Mouse (Mus musculus): ENCODE data around the gene Agap1. TPM values are rescaled to one million over a fixed set of nuclear protein-coding genes. Genes with fewer than 3 reads are reported as not detected.

The Agap1 gene
- polyA plus RNA-seq, 1 experiment from 2014 or later, result 31.9 TPM

- Histone ChIP-seq H3K27ac (ENCODE audit: low read depth, low read length) (no peak overlapping the region), H3K9me3 (ENCODE audit: control insufficient read depth, low read length) (no peaks in the 10 kb centered on the region), H3K4me1 (ENCODE audit: control insufficient read depth, insufficient read depth, low read depth, low read length) (peaks cover 31% of the 10 kb centered on the region), H3K4me2 (ENCODE audit: low read length) (no peak overlapping the region), H3K4me3 (ENCODE audit: low read length) (no peak overlapping the region), H3K27me3 (replicated peaks; ENCODE audit: control insufficient read depth, insufficient read depth, low read length) (no peaks in the 10 kb centered on the region), H3K9ac (ENCODE audit: low read depth, low read length) (no peak overlapping the region), H3K36me3 (ENCODE audit: control insufficient read depth, insufficient read depth, low read length) (no peaks in the 10 kb centered on the region)
- no peak; the same call in 1 of the 2 replicates for ATAC-seq
- WGBS, result 7% methylated on average over 4 of the region's 4 CpGs
Measured at GRCm38 (mm10) chr1:89524369-89524768, 69.8 kb downstream of the Agap1 start.

GRCm38 (mm10) chr1:89524998-89525397 is 70.4 kb downstream of the Agap1 start:
- H3K9me3 ChIP-seq (ENCODE audit: control insufficient read depth, low read length), result no peaks in the 10 kb centered on the region
- ATAC-seq, result no peak
- H3K36me3 ChIP-seq (ENCODE audit: control insufficient read depth, insufficient read depth, low read length), result no peaks in the 10 kb centered on the region
- H3K4me2 ChIP-seq (ENCODE audit: low read length), result no peak overlapping the region
- WGBS, result 85% methylated on average over 4 of the region's 4 CpGs
- H3K27me3 ChIP-seq (replicated peaks; ENCODE audit: control insufficient read depth, insufficient read depth, low read length), result no peaks in the 10 kb centered on the region
- no peak overlapping the region for H3K27ac ChIP-seq (ENCODE audit: low read depth, low read length)
- no peak overlapping the region for H3K9ac ChIP-seq (ENCODE audit: low read depth, low read length)
- H3K4me3 ChIP-seq (ENCODE audit: low read length), result no peak overlapping the region
- peaks cover 31% of the 10 kb centered on the region for H3K4me1 ChIP-seq (ENCODE audit: control insufficient read depth, insufficient read depth, low read depth, low read length)

DNA sequence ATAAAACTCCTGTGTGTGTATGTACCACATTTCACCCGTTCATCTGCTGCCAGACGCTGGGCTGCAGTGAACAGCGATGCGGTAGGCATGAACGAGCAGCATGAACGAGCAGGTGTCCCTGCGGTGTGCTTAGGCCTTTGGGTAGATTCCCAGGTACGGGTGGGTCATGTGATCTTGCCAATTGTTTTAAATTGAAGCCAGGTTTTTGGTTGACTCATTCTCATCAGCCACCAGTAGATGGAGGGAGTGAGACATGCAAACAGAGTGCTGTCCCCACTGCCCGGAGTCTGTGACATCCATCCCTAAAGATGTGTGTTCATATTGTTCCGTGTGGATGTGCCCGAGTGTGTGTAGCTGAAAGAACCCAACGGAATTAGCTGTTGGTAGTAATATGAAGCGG is 71.2 kb downstream of the Agap1 start:
- H3K9ac ChIP-seq (ENCODE audit: low read depth, low read length), result no peak overlapping the region
- no peaks in the 10 kb centered on the region for H3K27me3 ChIP-seq (replicated peaks; ENCODE audit: control insufficient read depth, insufficient read depth, low read length)
- H3K4me3 ChIP-seq (ENCODE audit: low read length), result no peak overlapping the region
- ATAC-seq, result peak; percentile 62
- H3K9me3 ChIP-seq (ENCODE audit: control insufficient read depth, low read length), result no peaks in the 10 kb centered on the region
- peaks cover 28% of the 10 kb centered on the region for H3K4me1 ChIP-seq (ENCODE audit: control insufficient read depth, insufficient read depth, low read depth, low read length)
- peak overlapping the region; percentile 19; the same call in 1 of the 2 replicates for H3K4me2 ChIP-seq (ENCODE audit: low read length)
- WGBS, result 21% methylated on average over 13 of the region's 13 CpGs
- no peaks in the 10 kb centered on the region for H3K36me3 ChIP-seq (ENCODE audit: control insufficient read depth, insufficient read depth, low read length)
- H3K27ac ChIP-seq (ENCODE audit: low read depth, low read length), result no peak overlapping the region

- Histone ChIP-seq H3K4me3 (ENCODE audit: low read length) (no peak overlapping the region), H3K27ac (ENCODE audit: low read depth, low read length) (no peak overlapping the region), H3K36me3 (ENCODE audit: control insufficient read depth, insufficient read depth, low read length) (no peaks in the 10 kb centered on the region), H3K4me1 (ENCODE audit: control insufficient read depth, insufficient read depth, low read depth, low read length) (peaks cover 9% of the 10 kb centered on the region), H3K9me3 (ENCODE audit: control insufficient read depth, low read length) (no peaks in the 10 kb centered on the region), H3K4me2 (ENCODE audit: low read length) (no peak overlapping the region), H3K9ac (ENCODE audit: low read depth, low read length) (no peak overlapping the region), H3K27me3 (replicated peaks; ENCODE audit: control insufficient read depth, insufficient read depth, low read length) (no peaks in the 10 kb centered on the region)
- ATAC-seq, result no peak
- 74% methylated on average over 17 of the region's 17 CpGs for WGBS
Measured at GRCm38 (mm10) chr1:89528671-89529276, 74.2 kb downstream of the Agap1 start.

- no peak overlapping the region for H3K27ac ChIP-seq (ENCODE audit: low read depth, low read length)
Measured at GRCm38 (mm10) chr1:89533702-89534101, 79.1 kb downstream of the Agap1 start.

DNA sequence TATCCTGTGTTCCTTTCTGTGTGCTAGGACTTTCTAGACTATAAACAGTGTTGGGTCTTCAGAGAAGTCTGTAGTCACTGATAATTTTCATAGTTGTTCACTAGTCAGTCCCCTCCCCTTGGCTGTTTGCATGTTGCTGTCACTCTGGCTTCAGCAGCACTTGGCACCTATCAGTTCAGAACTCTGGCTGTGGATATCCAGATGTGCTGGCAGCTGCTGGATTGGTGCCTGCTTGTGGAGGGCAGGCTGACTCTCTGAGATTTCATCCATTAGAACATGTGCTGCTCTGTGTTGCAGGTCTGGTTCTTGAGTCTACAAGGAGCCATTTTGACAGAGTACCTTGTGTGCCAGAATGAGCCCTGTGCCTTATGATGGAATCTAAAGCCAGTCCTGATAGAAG is 80.6 kb downstream of the Agap1 start:
- peaks cover 9% of the 10 kb centered on the region for H3K4me1 ChIP-seq (ENCODE audit: control insufficient read depth, insufficient read depth, low read depth, low read length)
- ATAC-seq, result no peak
- H3K27ac ChIP-seq (ENCODE audit: low read depth, low read length), result no peak overlapping the region
- no peaks in the 10 kb centered on the region for H3K27me3 ChIP-seq (replicated peaks; ENCODE audit: control insufficient read depth, insufficient read depth, low read length)
- H3K4me2 ChIP-seq (ENCODE audit: low read length), result no peak overlapping the region
- H3K9ac ChIP-seq (ENCODE audit: low read depth, low read length), result no peak overlapping the region
- no peak overlapping the region for H3K4me3 ChIP-seq (ENCODE audit: low read length)
- H3K9me3 ChIP-seq (ENCODE audit: control insufficient read depth, low read length), result no peaks in the 10 kb centered on the region
- H3K36me3 ChIP-seq (ENCODE audit: control insufficient read depth, insufficient read depth, low read length), result no peaks in the 10 kb centered on the region

More at GRCm38 (mm10) chr1:89533702-89534101, 79.1 kb downstream of the Agap1 start:
- Histone ChIP-seq H3K36me3 (ENCODE audit: control insufficient read depth, insufficient read depth, low read length) (no peaks in the 10 kb centered on the region), H3K4me2 (ENCODE audit: low read length) (no peak overlapping the region), H3K27me3 (replicated peaks; ENCODE audit: control insufficient read depth, insufficient read depth, low read length) (no peaks in the 10 kb centered on the region), H3K9me3 (ENCODE audit: control insufficient read depth, low read length) (no peaks in the 10 kb centered on the region), H3K9ac (ENCODE audit: low read depth, low read length) (no peak overlapping the region), H3K4me3 (ENCODE audit: low read length) (no peak overlapping the region), H3K4me1 (ENCODE audit: control insufficient read depth, insufficient read depth, low read depth, low read length) (peaks cover 6% of the 10 kb centered on the region)
- 62% methylated on average over 9 of the region's 9 CpGs for WGBS
- ATAC-seq, result no peak

GRCm38 (mm10) chr1:89538163-89538946 is 83.7 kb downstream of the Agap1 start:
- ATAC-seq, result no peak
- no peak overlapping the region for H3K4me2 ChIP-seq (ENCODE audit: low read length)
- 68% methylated on average over 18 of the region's 18 CpGs for WGBS
- H3K27ac ChIP-seq (ENCODE audit: low read depth, low read length), result no peak overlapping the region
- H3K4me1 ChIP-seq (ENCODE audit: control insufficient read depth, insufficient read depth, low read depth, low read length), result peaks cover 28% of the 10 kb centered on the region
- no peak overlapping the region for H3K4me3 ChIP-seq (ENCODE audit: low read length)
- no peaks in the 10 kb centered on the region for H3K27me3 ChIP-seq (replicated peaks; ENCODE audit: control insufficient read depth, insufficient read depth, low read length)
- H3K9ac ChIP-seq (ENCODE audit: low read depth, low read length), result no peak overlapping the region
- no peaks in the 10 kb centered on the region for H3K9me3 ChIP-seq (ENCODE audit: control insufficient read depth, low read length)
- no peaks in the 10 kb centered on the region for H3K36me3 ChIP-seq (ENCODE audit: control insufficient read depth, insufficient read depth, low read length)

GRCm38 (mm10) chr1:89539127-89539526 is 84.5 kb downstream of the Agap1 start:
- H3K36me3 ChIP-seq (ENCODE audit: control insufficient read depth, insufficient read depth, low read length), result no peaks in the 10 kb centered on the region
- no peak overlapping the region for H3K9ac ChIP-seq (ENCODE audit: low read depth, low read length)
- no peaks in the 10 kb centered on the region for H3K9me3 ChIP-seq (ENCODE audit: control insufficient read depth, low read length)
- 81% methylated on average over 13 of the region's 13 CpGs for WGBS
- peaks cover 25% of the 10 kb centered on the region for H3K4me1 ChIP-seq (ENCODE audit: control insufficient read depth, insufficient read depth, low read depth, low read length)
- no peak for ATAC-seq
- H3K27me3 ChIP-seq (replicated peaks; ENCODE audit: control insufficient read depth, insufficient read depth, low read length), result no peaks in the 10 kb centered on the region
- no peak overlapping the region for H3K4me2 ChIP-seq (ENCODE audit: low read length)
- H3K27ac ChIP-seq (ENCODE audit: low read depth, low read length), result no peak overlapping the region
- H3K4me3 ChIP-seq (ENCODE audit: low read length), result no peak overlapping the region

DNA sequence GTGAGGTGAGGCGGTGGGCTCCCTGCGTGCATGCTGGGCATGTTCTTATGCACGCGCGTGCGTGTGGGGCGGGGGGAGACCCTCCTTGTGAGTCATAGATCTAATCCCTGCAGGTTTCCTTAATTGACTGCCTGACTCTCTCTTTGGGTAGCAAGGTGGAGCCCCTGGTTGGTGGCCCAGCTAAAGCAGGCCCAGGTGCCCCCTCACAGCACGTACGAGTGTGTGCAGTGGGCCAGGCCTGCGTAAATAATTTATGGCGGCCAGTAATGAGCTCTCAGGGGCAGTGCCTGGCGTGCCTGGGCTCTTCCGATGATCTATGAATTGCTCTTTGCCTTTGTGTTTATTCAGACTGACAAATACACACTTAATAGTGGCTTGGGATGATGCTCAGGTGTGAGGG is 86.5 kb downstream of the Agap1 start:
- Histone ChIP-seq H3K36me3 (ENCODE audit: control insufficient read depth, insufficient read depth, low read length) (no peaks in the 10 kb centered on the region), H3K9me3 (ENCODE audit: control insufficient read depth, low read length) (no peaks in the 10 kb centered on the region), H3K4me1 (ENCODE audit: control insufficient read depth, insufficient read depth, low read depth, low read length) (peaks cover 22% of the 10 kb centered on the region), H3K27ac (ENCODE audit: low read depth, low read length) (no peak overlapping the region; the same call in 1 of the 2 replicates), H3K4me3 (ENCODE audit: low read length) (no peak overlapping the region), H3K9ac (ENCODE audit: low read depth, low read length) (peak overlapping the region; percentile 23; the same call in 1 of the 2 replicates), H3K4me2 (ENCODE audit: low read length) (no peak overlapping the region), H3K27me3 (replicated peaks; ENCODE audit: control insufficient read depth, insufficient read depth, low read length) (no peaks in the 10 kb centered on the region)
- WGBS, result 33% methylated on average over 13 of the region's 13 CpGs
- ATAC-seq, result peak; percentile 15; the same call in 1 of the 2 replicates
